Mouse (Mus musculus) E14TG2a.4 (cell line): Measurements from ENCODE around the gene Htatip2.

ENCODE experiments used
- CTCF ChIP-seq: conservative IDR thresholded peaks from 2 replicates; pipeline ENCODE4 v1.5.1; 2014; ENCODE audit warnings: low read length
- NANOG ChIP-seq: IDR thresholded peaks from 2 replicates; pipeline ENCODE4 v1.6.1; 2014; ENCODE audit warnings: borderline replicate concordance, low read length, mixed read lengths
- POU5F1 ChIP-seq: IDR thresholded peaks from 2 replicates; pipeline ENCODE4 v1.6.1; 2014; ENCODE audit warnings: low read length, borderline replicate concordance

- TF ChIP-seq CTCF (no peak), NANOG (no peak), POU5F1 (no peak)
Observed at GRCm38 (mm10) chr7:49803511-49803910, 44.6 kb downstream of the Htatip2 start.
